Mouse (Mus musculus): ENCODE results near the gene Pigk.

GRCm38 (mm10) chr3:152733513-152733912, 19.6 kb downstream of the Pigk start:
- TF ChIP-seq CTCF (IDR thresholded peaks at IDR 0.05; ENCODE audit: borderline replicate concordance, insufficient read depth, low read depth, low read length) (no peak), POLR2A (IDR thresholded peaks at IDR 0.05; ENCODE audit: borderline replicate concordance, insufficient read depth, low read length) (no peak)

Data from cerebellum, adult 2 months (tissue).